Mouse (Mus musculus): ENCODE measurements at regions not wholly inside any gene's neighbourhood (a gene's known extent, or its start where the extent isn't known, plus 50 kb on each side); places are given as distances from the start of the nearest gene placed in this dataset.

DNA sequence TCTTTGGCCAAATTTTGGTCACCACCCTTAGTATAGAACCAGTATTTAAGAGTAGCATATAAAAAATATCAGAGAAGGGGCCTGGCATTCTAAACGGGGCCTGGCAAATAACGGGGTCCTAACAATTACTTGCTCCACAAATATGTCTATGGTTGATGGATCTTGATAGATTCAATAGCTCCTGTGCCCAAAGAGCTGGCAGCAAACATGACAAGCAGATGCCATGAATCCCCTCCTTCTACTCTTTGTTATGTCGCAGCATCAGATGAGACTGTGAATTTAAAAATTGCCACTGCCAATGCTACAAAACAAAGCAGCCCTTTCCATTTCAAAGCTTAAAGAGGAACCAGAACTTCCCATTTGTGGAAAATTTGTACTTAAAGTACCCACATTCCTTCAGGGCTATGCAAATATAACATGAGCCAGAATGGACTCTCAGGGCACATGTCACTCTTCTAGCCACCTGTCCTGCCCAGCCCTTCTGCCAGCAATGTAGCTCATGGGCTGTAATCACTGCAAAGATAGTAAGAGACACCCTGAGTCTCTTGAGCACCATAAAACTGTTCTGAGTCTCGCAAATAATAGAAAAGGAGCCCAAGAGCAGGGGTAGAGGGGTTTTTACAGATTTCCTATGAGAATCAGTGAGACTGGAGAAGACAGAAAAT, 342.4 kb upstream of the Kirrel3 start:
- no peaks in the 10 kb centered on the region for H3K9me3 ChIP-seq (replicated peaks; ENCODE audit: control insufficient read depth, low read length, poor library complexity, severe bottlenecking)
- H3K4me3 ChIP-seq (ENCODE audit: low read depth, low read length) = no peak overlapping the region
- no peak for ATAC-seq
- H3K27me3 ChIP-seq (ENCODE audit: control insufficient read depth, insufficient read depth, low read depth, low read length) = no peaks in the 10 kb centered on the region
- H3K4me1 ChIP-seq (ENCODE audit: control insufficient read depth, insufficient read depth, low read length) = no peaks in the 10 kb centered on the region
- H3K9ac ChIP-seq (ENCODE audit: low read depth, low read length) = no peak overlapping the region
- WGBS = 90% methylated on average over 4 of the region's 4 CpGs
- no peak overlapping the region for H3K4me2 ChIP-seq (ENCODE audit: low read length)
- H3K36me3 ChIP-seq (ENCODE audit: control insufficient read depth, insufficient read depth, low read length) = no peaks in the 10 kb centered on the region
- H3K27ac ChIP-seq (ENCODE audit: low read length) = no peak overlapping the region

DNA sequence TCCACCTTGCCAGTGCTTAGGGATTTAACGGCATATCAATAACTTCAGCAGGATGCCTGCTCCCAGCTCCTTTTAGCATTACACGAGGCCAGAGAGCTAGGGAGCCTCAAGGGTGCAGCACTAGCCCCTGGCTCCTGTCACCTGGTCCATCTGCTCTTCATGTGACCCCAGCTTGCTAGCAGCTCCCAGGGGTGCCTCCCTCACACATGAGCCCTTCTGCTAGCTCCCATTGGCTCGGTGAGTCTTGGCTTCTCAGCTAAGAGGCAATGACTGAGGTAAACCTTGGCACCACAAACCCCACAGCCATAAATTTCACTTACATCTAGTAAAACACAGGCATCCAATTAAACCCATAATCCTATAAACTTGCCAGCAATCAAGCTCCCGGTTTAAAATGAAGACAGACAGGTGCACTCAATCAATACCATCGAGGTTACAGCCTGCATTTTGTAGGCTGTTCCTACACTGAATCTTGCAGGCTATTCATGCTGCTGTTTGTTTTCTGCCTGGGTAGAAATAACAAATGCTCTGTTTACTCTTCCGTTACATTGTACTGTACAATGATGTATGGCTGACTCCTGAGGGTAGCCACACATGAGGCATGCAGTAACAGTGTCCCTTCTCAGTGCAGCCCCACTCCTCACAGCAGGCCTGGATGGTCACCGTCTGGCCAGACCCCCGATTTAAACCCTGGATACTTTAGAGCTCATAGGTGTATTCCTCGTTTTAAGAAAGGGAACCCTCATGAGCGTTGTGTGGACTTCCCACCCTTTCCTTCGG, 330.3 kb upstream of the Kirrel3 start:
- H3K36me3 ChIP-seq (ENCODE audit: control insufficient read depth, insufficient read depth, low read length) = no peaks in the 10 kb centered on the region
- no peak overlapping the region for H3K9ac ChIP-seq (ENCODE audit: low read depth, low read length)
- H3K27me3 ChIP-seq (ENCODE audit: control insufficient read depth, insufficient read depth, low read depth, low read length) = no peaks in the 10 kb centered on the region
- no peak for ATAC-seq
- no peak overlapping the region for H3K27ac ChIP-seq (ENCODE audit: low read length)
- WGBS = 57% methylated on average over 11 of the region's 11 CpGs
- no peak overlapping the region for H3K4me3 ChIP-seq (ENCODE audit: low read depth, low read length)
- H3K4me1 ChIP-seq (ENCODE audit: control insufficient read depth, insufficient read depth, low read length) = peaks cover 5% of the 10 kb centered on the region; the same call in 1 of the 2 replicates
- H3K9me3 ChIP-seq (replicated peaks; ENCODE audit: control insufficient read depth, low read length, poor library complexity, severe bottlenecking) = no peaks in the 10 kb centered on the region
- no peak overlapping the region for H3K4me2 ChIP-seq (ENCODE audit: low read length)

DNA sequence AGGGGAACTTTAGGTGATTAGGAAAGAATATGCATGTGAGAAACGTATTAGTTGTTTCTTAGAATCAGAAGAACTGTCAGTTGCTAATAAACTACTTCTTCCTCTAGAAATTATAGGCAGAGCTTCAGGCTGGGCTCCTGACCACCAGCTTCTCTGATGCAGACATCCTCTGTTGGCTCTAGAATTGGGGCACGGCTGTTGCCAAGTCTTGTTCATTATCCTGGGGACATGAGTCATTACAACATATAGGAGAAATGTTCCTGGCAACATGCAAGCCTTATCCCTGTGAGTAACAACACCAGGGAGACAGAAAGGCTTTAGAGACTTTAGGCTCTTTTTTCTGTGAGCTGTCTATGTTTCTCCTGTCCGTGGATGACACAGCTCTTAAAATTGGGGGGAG, 329.1 kb upstream of the Kirrel3 start:
- Histone ChIP-seq H3K4me1 (ENCODE audit: control insufficient read depth, insufficient read depth, low read length) (peaks cover 5% of the 10 kb centered on the region; the same call in 1 of the 2 replicates), H3K4me2 (ENCODE audit: low read length) (no peak overlapping the region), H3K27me3 (ENCODE audit: control insufficient read depth, insufficient read depth, low read depth, low read length) (no peaks in the 10 kb centered on the region), H3K4me3 (ENCODE audit: low read depth, low read length) (no peak overlapping the region), H3K9ac (ENCODE audit: low read depth, low read length) (no peak overlapping the region), H3K9me3 (replicated peaks; ENCODE audit: control insufficient read depth, low read length, poor library complexity, severe bottlenecking) (no peaks in the 10 kb centered on the region), H3K27ac (ENCODE audit: low read length) (no peak overlapping the region), H3K36me3 (ENCODE audit: control insufficient read depth, insufficient read depth, low read length) (no peaks in the 10 kb centered on the region)
- ATAC-seq = no peak
- 67% methylated on average over 3 of the region's 3 CpGs for WGBS

GRCm38 (mm10) chr9:34161119-34161518, 324.6 kb upstream of the Kirrel3 start:
- WGBS = 47% methylated on average over 3 of the region's 3 CpGs
- H3K4me2 ChIP-seq (ENCODE audit: low read length) = no peak overlapping the region
- ATAC-seq = no peak
- no peaks in the 10 kb centered on the region for H3K36me3 ChIP-seq (ENCODE audit: control insufficient read depth, insufficient read depth, low read length)
- H3K4me1 ChIP-seq (ENCODE audit: control insufficient read depth, insufficient read depth, low read length) = no peaks in the 10 kb centered on the region
- H3K4me3 ChIP-seq (ENCODE audit: low read depth, low read length) = no peak overlapping the region
- H3K9me3 ChIP-seq (replicated peaks; ENCODE audit: control insufficient read depth, low read length, poor library complexity, severe bottlenecking) = no peaks in the 10 kb centered on the region
- no peaks in the 10 kb centered on the region for H3K27me3 ChIP-seq (ENCODE audit: control insufficient read depth, insufficient read depth, low read depth, low read length)
- H3K27ac ChIP-seq (ENCODE audit: low read length) = no peak overlapping the region
- H3K9ac ChIP-seq (ENCODE audit: low read depth, low read length) = no peak overlapping the region

DNA sequence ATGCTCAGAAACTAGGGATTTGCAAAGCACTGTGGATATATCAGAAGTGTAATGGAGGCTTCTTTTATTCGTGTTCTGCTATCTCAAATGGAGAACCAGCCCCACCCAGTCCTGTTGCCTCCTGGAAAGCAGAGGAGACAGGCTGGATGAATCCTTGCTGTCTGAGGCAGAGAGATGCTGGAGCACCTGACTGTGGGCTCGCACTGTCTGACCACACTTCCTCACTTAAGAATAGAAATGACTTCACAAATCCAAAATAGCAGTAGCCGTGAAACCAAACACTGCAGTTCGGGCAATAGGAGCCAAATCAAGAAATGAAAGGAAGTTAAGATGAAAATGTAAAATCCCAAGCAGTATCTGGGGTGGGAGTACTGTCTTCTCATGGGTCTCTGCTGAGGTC, 299.4 kb upstream of the Kirrel3 start:
- H3K4me2 ChIP-seq (ENCODE audit: low read length) = no peak overlapping the region
- no peaks in the 10 kb centered on the region for H3K9me3 ChIP-seq (replicated peaks; ENCODE audit: control insufficient read depth, low read length, poor library complexity, severe bottlenecking)
- no peaks in the 10 kb centered on the region for H3K27me3 ChIP-seq (ENCODE audit: control insufficient read depth, insufficient read depth, low read depth, low read length)
- 84% methylated on average over 4 of the region's 4 CpGs for WGBS
- no peak for ATAC-seq
- H3K27ac ChIP-seq (ENCODE audit: low read length) = no peak overlapping the region
- no peak overlapping the region for H3K4me3 ChIP-seq (ENCODE audit: low read depth, low read length)
- H3K36me3 ChIP-seq (ENCODE audit: control insufficient read depth, insufficient read depth, low read length) = no peaks in the 10 kb centered on the region
- no peak overlapping the region for H3K9ac ChIP-seq (ENCODE audit: low read depth, low read length)
- no peaks in the 10 kb centered on the region for H3K4me1 ChIP-seq (ENCODE audit: control insufficient read depth, insufficient read depth, low read length)

GRCm38 (mm10) chr9:34192542-34192941, 293.2 kb upstream of the Kirrel3 start:
- H3K4me2 ChIP-seq (ENCODE audit: low read length) = no peak overlapping the region
- no peaks in the 10 kb centered on the region for H3K9me3 ChIP-seq (replicated peaks; ENCODE audit: control insufficient read depth, low read length, poor library complexity, severe bottlenecking)
- H3K27me3 ChIP-seq (ENCODE audit: control insufficient read depth, insufficient read depth, low read depth, low read length) = no peaks in the 10 kb centered on the region
- H3K9ac ChIP-seq (ENCODE audit: low read depth, low read length) = no peak overlapping the region
- no peak overlapping the region for H3K4me3 ChIP-seq (ENCODE audit: low read depth, low read length)
- H3K27ac ChIP-seq (ENCODE audit: low read length) = no peak overlapping the region
- ATAC-seq = no peak
- H3K4me1 ChIP-seq (ENCODE audit: control insufficient read depth, insufficient read depth, low read length) = no peaks in the 10 kb centered on the region
- H3K36me3 ChIP-seq (ENCODE audit: control insufficient read depth, insufficient read depth, low read length) = no peaks in the 10 kb centered on the region

GRCm38 (mm10) chr9:34202122-34202941, 283.4 kb upstream of the Kirrel3 start:
- peak overlapping the region; percentile 10 for H3K27ac ChIP-seq (ENCODE audit: low read length)
- no peak overlapping the region for H3K9ac ChIP-seq (ENCODE audit: low read depth, low read length)
- no peaks in the 10 kb centered on the region for H3K27me3 ChIP-seq (ENCODE audit: control insufficient read depth, insufficient read depth, low read depth, low read length)
- 34% methylated on average over 13 of the region's 13 CpGs for WGBS
- no peaks in the 10 kb centered on the region for H3K36me3 ChIP-seq (ENCODE audit: control insufficient read depth, insufficient read depth, low read length)
- peak; percentile 71 for ATAC-seq
- H3K4me1 ChIP-seq (ENCODE audit: control insufficient read depth, insufficient read depth, low read length) = peaks cover 13% of the 10 kb centered on the region
- H3K4me2 ChIP-seq (ENCODE audit: low read length) = peak overlapping the region; percentile 18
- H3K9me3 ChIP-seq (replicated peaks; ENCODE audit: control insufficient read depth, low read length, poor library complexity, severe bottlenecking) = no peaks in the 10 kb centered on the region
- H3K4me3 ChIP-seq (ENCODE audit: low read depth, low read length) = no peak overlapping the region

GRCm38 (mm10) chr9:34202942-34203551, 282.6 kb upstream of the Kirrel3 start:
- Histone ChIP-seq H3K4me2 (ENCODE audit: low read length) (peak overlapping the region; percentile 18), H3K9ac (ENCODE audit: low read depth, low read length) (no peak overlapping the region), H3K27ac (ENCODE audit: low read length) (peak overlapping the region; percentile 43), H3K4me1 (ENCODE audit: control insufficient read depth, insufficient read depth, low read length) (peaks cover 13% of the 10 kb centered on the region), H3K9me3 (replicated peaks; ENCODE audit: control insufficient read depth, low read length, poor library complexity, severe bottlenecking) (no peaks in the 10 kb centered on the region), H3K4me3 (ENCODE audit: low read depth, low read length) (no peak overlapping the region), H3K27me3 (ENCODE audit: control insufficient read depth, insufficient read depth, low read depth, low read length) (no peaks in the 10 kb centered on the region), H3K36me3 (ENCODE audit: control insufficient read depth, insufficient read depth, low read length) (no peaks in the 10 kb centered on the region)
- 19% methylated on average over 11 of the region's 11 CpGs for WGBS
- ATAC-seq = 0 out of 2 replicates have a peak, but pooled peaks have one; percentile 28

Measured in midbrain, embryonic 16.5 days (tissue).